Mouse (Mus musculus) stomach, embryonic 14.5 days (tissue): Measurements from ENCODE around the gene Stradb. TPM values are rescaled to one million over a fixed set of nuclear protein-coding genes. Genes with fewer than 3 reads are reported as not detected.

Source experiments
- ATAC-seq: fragments of 200-750 bp; cut with Nextera tagmentation; 2 replicates; pipeline ENCODE4 v1.8.0; 2017; ENCODE audit warnings: low read depth, moderate TSS enrichment; ENCODE audit not compliant: insufficient number of reproducible peaks, insufficient read depth, low FRiP score
- H3K27ac ChIP-seq: fragments of 300-500 bp; sonication (generic); 2 replicates; pipeline ENCODE4 v1.5.1; 2014; ENCODE audit warnings: mild to moderate bottlenecking, low read length, moderate library complexity, mixed read lengths
- H3K27me3 ChIP-seq: fragments of 300-500 bp; sonication (generic); 2 replicates; pipeline ENCODE4 v1.6.1; 2014; ENCODE audit warnings: low read length, control low read depth, mixed read lengths; ENCODE audit not compliant: control insufficient read depth, insufficient read depth
- H3K36me3 ChIP-seq: fragments of 300-500 bp; sonication (generic); 2 replicates; pipeline ENCODE4 v1.6.1; 2014; ENCODE audit warnings: mild to moderate bottlenecking, control low read depth, low read length, moderate library complexity, mixed read lengths; ENCODE audit not compliant: control insufficient read depth, insufficient read depth
- H3K4me1 ChIP-seq: fragments of 300-500 bp; sonication (generic); 2 replicates; pipeline ENCODE4 v1.6.1; 2014; ENCODE audit warnings: low read length, control low read depth, mixed read lengths; ENCODE audit not compliant: control insufficient read depth, insufficient read depth
- H3K4me2 ChIP-seq: fragments of 300-500 bp; sonication (generic); replicated peaks from 2 replicates; pipeline ENCODE4 v1.6.1; 2014; ENCODE audit warnings: low read depth, low read length, control low read depth
- H3K4me3 ChIP-seq: fragments of 300-500 bp; sonication (generic); 2 replicates; pipeline ENCODE4 v1.5.1; 2014; ENCODE audit warnings: low read depth, low read length, control low read depth
- H3K9ac ChIP-seq: fragments of 300-500 bp; sonication (generic); replicated peaks from 2 replicates; pipeline ENCODE4 v1.6.1; 2014; ENCODE audit warnings: low read depth, mild to moderate bottlenecking, control low read depth, low read length, moderate library complexity, mixed read lengths
- H3K9me3 ChIP-seq: fragments of 300-500 bp; sonication (generic); 2 replicates; pipeline ENCODE4 v1.6.1; 2016; ENCODE audit warnings: low read depth, low read length, control low read depth; ENCODE audit not compliant: control insufficient read depth
- WGBS: fragments of 180-500 bp; shearing (Covaris S2); extraction: QIAGEN DNeasy Blood & Tissue Kit; methylation state at CpG from one replicate; pipeline ENCODE4 v1.1.7; 2014; 5-methylcytosine and 5-hydroxymethylcytosine counted together
- polyA plus RNA-seq: library from polyadenylated mRNA; unstranded; fragments of >200 nt; fragmentation: Nextera tagmentation; extraction: Ambion mirVana; gene quantifications from 2 replicates; pipeline ENCODE4 v1.2.1, GENCODE M21; 2014

Stradb gene
- polyA plus RNA-seq, 1 experiment from 2014 or later, result 30.0 TPM

GRCm38 (mm10) chr1:58949561-58950106 is 23.7 kb upstream of the Stradb start:
- no peak overlapping the region for H3K9ac ChIP-seq
- H3K27me3 ChIP-seq, result no peaks in the 10 kb centered on the region
- no peak overlapping the region for H3K27ac ChIP-seq
- H3K4me2 ChIP-seq, result no peak overlapping the region
- no peaks in the 10 kb centered on the region for H3K9me3 ChIP-seq
- peaks cover 10% of the 10 kb centered on the region for H3K36me3 ChIP-seq
- WGBS, result 85% methylated on average over 6 of the region's 6 CpGs
- H3K4me3 ChIP-seq, result no peak overlapping the region
- peaks cover 8% of the 10 kb centered on the region; the same call in 1 of the 2 replicates for H3K4me1 ChIP-seq
- ATAC-seq, result no peak

GRCm38 (mm10) chr1:58950899-58951648 is 22.2 kb upstream of the Stradb start:
- Histone ChIP-seq H3K27ac (peak overlapping the region; percentile 18; the same call in 1 of the 2 replicates), H3K9ac (no peak overlapping the region), H3K9me3 (no peaks in the 10 kb centered on the region), H3K4me1 (peaks cover 8% of the 10 kb centered on the region; the same call in 1 of the 2 replicates), H3K36me3 (0 out of 2 replicates have a peak, but pooled peaks cover under 1% of the 10 kb centered on the region), H3K27me3 (no peaks in the 10 kb centered on the region), H3K4me3 (no peak overlapping the region), H3K4me2 (no peak overlapping the region)
- ATAC-seq, result peak; percentile 78
- 16% methylated on average over 8 of the region's 8 CpGs for WGBS

GRCm38 (mm10) chr1:58951841-58952240 is 21.5 kb upstream of the Stradb start:
- WGBS, result 77% methylated on average over 4 of the region's 4 CpGs
- ATAC-seq, result no peak
- Histone ChIP-seq H3K9ac (no peak overlapping the region), H3K9me3 (no peaks in the 10 kb centered on the region), H3K27ac (peak overlapping the region; percentile 18; the same call in 1 of the 2 replicates), H3K4me2 (no peak overlapping the region), H3K36me3 (no peaks in the 10 kb centered on the region), H3K4me3 (no peak overlapping the region), H3K4me1 (peaks cover 8% of the 10 kb centered on the region; the same call in 1 of the 2 replicates), H3K27me3 (no peaks in the 10 kb centered on the region)

GRCm38 (mm10) chr1:58952526-58952925 is 20.8 kb upstream of the Stradb start:
- Histone ChIP-seq H3K4me3 (no peak overlapping the region), H3K9me3 (no peaks in the 10 kb centered on the region), H3K9ac (no peak overlapping the region), H3K4me2 (no peak overlapping the region), H3K27ac (no peak overlapping the region), H3K4me1 (peaks cover 8% of the 10 kb centered on the region; the same call in 1 of the 2 replicates), H3K27me3 (no peaks in the 10 kb centered on the region), H3K36me3 (no peaks in the 10 kb centered on the region)
- no peak for ATAC-seq
- 87% methylated on average over 5 of the region's 5 CpGs for WGBS

- Histone ChIP-seq H3K4me3 (no peak overlapping the region), H3K27me3 (no peaks in the 10 kb centered on the region), H3K27ac (no peak overlapping the region), H3K4me1 (peaks cover 8% of the 10 kb centered on the region; the same call in 1 of the 2 replicates), H3K9me3 (no peaks in the 10 kb centered on the region), H3K4me2 (no peak overlapping the region), H3K36me3 (no peaks in the 10 kb centered on the region), H3K9ac (no peak overlapping the region)
- no peak for ATAC-seq
- 40% methylated on average over 4 of the region's 4 CpGs for WGBS
These were observed 20.3 kb upstream of the Stradb start for GRCm38 (mm10) chr1:58952997-58953396.

- H3K27ac ChIP-seq, result no peak overlapping the region
- WGBS, result 85% methylated on average over 9 of the region's 9 CpGs
- H3K4me2 ChIP-seq, result no peak overlapping the region
- no peaks in the 10 kb centered on the region for H3K9me3 ChIP-seq
- H3K4me1 ChIP-seq, result peaks cover 8% of the 10 kb centered on the region; the same call in 1 of the 2 replicates
- no peak overlapping the region for H3K4me3 ChIP-seq
- H3K36me3 ChIP-seq, result no peaks in the 10 kb centered on the region
- no peaks in the 10 kb centered on the region for H3K27me3 ChIP-seq
- peak; percentile 79; the same call in 1 of the 2 replicates for ATAC-seq
- H3K9ac ChIP-seq, result no peak overlapping the region
These were observed 19.5 kb upstream of the Stradb start for GRCm38 (mm10) chr1:58953686-58954434.

GRCm38 (mm10) chr1:58954578-58955410 is 18.5 kb upstream of the Stradb start:
- no peak overlapping the region for H3K9ac ChIP-seq
- H3K4me1 ChIP-seq, result peaks cover 8% of the 10 kb centered on the region; the same call in 1 of the 2 replicates
- H3K27ac ChIP-seq, result no peak overlapping the region
- H3K36me3 ChIP-seq, result no peaks in the 10 kb centered on the region
- H3K27me3 ChIP-seq, result no peaks in the 10 kb centered on the region
- no peak for ATAC-seq
- 74% methylated on average over 8 of the region's 8 CpGs for WGBS
- H3K4me2 ChIP-seq, result no peak overlapping the region
- H3K9me3 ChIP-seq, result no peaks in the 10 kb centered on the region
- no peak overlapping the region for H3K4me3 ChIP-seq

- Histone ChIP-seq H3K27ac (no peak overlapping the region), H3K9ac (no peak overlapping the region), H3K4me1 (peaks cover 6% of the 10 kb centered on the region; the same call in 1 of the 2 replicates), H3K9me3 (no peaks in the 10 kb centered on the region), H3K27me3 (no peaks in the 10 kb centered on the region), H3K4me2 (no peak overlapping the region), H3K4me3 (no peak overlapping the region), H3K36me3 (no peaks in the 10 kb centered on the region)
- no peak for ATAC-seq
- 79% methylated on average over 3 of the region's 3 CpGs for WGBS
These were observed 17.6 kb upstream of the Stradb start for GRCm38 (mm10) chr1:58955716-58956115.
